Mouse (Mus musculus) bone marrow macrophage, adult 2 months (primary cell): ENCODE measurements around the gene Sorcs3. TPM values are rescaled to one million over a fixed set of nuclear protein-coding genes. Genes with fewer than 3 reads are reported as not detected.

ENCODE experiments used
- H3K27ac ChIP-seq: 2 replicates; pipeline ENCODE4 v1.5.1; 2012; ENCODE audit warnings: low read depth, low read length; ENCODE audit not compliant: insufficient read depth
- H3K4me1 ChIP-seq: 2 replicates; pipeline ENCODE4 v1.6.1; 2012; ENCODE audit warnings: low read length; ENCODE audit not compliant: control insufficient read depth, insufficient read depth
- H3K4me3 ChIP-seq: 2 replicates; pipeline ENCODE4 v1.5.1; 2012; ENCODE audit warnings: mild to moderate bottlenecking, low read length, moderate library complexity; ENCODE audit not compliant: insufficient read depth
- CTCF ChIP-seq: IDR thresholded peaks from 2 replicates; pipeline ENCODE4 v1.5.1; 2012; ENCODE audit warnings: low read depth, mild to moderate bottlenecking, low read length, moderate library complexity
- POLR2A ChIP-seq: IDR thresholded peaks from 2 replicates; pipeline ENCODE4 v1.6.1; 2012; ENCODE audit warnings: mild to moderate bottlenecking, low read depth, low read length, borderline replicate concordance
- polyA plus RNA-seq: library from polyadenylated mRNA; stranded (reverse); fragments of >200 nt; gene quantifications from 2 replicates; pipeline ENCODE4 v1.2.4, GENCODE M21; 2012; ENCODE audit not compliant: missing spikeins, insufficient read depth, insufficient read length

Gene Sorcs3
- polyA plus RNA-seq, 1 experiment: not detected

DNA sequence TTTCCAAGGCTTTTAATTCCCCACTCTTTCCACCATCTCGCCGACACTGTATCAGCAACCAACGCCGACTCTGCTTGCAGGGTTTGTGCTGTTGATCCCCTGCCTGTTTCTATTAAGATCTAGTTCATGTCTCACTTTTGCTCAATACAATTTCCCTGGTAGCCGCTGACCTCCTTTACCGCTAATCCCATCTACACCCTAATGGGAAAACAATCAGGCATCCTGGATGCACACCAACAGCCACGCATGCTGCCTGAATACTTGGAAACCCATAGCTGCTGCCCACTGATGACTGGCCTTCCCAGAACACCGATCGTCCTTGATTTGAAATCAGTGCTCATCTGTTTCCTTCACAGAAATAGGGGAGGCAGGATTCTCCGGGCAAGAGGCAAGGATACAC, 525.9 kb downstream of the Sorcs3 start:
- H3K27ac ChIP-seq: no peak overlapping the region
- no peaks in the 10 kb centered on the region for H3K4me1 ChIP-seq

DNA sequence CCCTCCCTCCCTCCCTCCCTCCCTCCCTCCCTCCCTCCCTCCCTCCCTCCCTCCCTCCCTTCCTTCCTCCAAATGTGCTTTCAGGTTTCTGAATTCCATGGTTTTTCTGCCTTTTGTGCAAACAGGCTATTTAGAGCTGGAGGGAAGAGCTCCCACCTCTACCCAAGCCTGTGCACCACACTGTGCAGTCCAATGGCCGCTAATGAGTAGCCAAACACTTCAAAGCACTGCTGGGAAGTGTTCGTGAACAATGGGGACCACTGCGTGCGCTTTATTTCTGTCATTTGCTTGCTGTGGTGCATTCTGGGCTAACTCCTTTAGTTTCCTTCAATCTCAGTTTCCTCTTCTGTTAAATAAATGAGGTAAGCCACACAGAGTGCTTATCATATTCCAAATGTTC, 528.5 kb downstream of the Sorcs3 start:
- Histone ChIP-seq H3K4me1 (no peaks in the 10 kb centered on the region), H3K27ac (no peak overlapping the region), H3K4me3 (no peak overlapping the region)
- TF ChIP-seq CTCF: no peak
- TF ChIP-seq POLR2A: no peak

More for the DNA sequence above, 525.9 kb downstream of the Sorcs3 start:
- no peak overlapping the region for H3K4me3 ChIP-seq
- TF ChIP-seq POLR2A: no peak
- TF ChIP-seq CTCF: no peak

DNA sequence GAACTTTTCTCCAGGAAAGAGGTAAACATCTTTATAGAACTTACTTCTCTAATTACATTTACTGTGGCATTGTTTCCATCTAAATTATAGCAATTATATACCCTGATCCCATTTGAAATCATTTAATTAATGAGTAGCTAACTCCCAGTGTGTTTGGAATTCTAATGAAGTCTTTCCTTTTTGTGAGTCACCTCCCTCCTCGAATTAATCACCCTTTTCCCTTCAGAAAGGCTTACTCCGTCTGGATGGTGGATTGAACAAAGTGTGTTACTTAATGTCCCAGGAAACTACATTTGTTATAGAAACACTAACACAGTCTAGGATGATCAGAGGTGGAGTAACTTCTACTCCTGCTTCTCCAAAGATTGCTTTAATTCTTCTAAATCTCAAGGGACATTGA, 531.7 kb downstream of the Sorcs3 start:
- no peaks in the 10 kb centered on the region for H3K4me1 ChIP-seq
- no peak overlapping the region for H3K4me3 ChIP-seq
- H3K27ac ChIP-seq: no peak overlapping the region
- no peak for TF ChIP-seq CTCF
- no peak for TF ChIP-seq POLR2A

DNA sequence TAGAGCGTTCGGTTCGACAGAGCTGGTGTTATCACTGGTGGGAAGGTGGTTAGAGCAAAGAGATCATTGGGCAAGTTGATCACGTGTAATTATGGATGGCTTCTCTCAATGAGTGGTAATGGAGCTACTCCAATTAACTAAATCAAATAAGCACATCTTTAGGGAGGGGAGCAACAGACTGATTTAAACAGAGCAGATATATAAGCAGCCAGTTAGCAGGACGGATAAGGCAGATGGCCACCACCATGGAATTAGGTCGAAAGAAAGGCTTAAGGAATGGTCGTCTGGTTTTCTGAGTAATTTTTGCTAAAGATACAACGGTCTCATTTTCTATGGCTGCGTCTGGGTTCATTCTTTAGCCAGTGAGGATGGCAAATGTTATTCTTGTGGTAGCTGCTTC, 549.3 kb downstream of the Sorcs3 start:
- Histone ChIP-seq H3K4me1 (no peaks in the 10 kb centered on the region), H3K4me3 (no peak overlapping the region), H3K27ac (no peak overlapping the region)
- no peak for TF ChIP-seq CTCF
- TF ChIP-seq POLR2A: no peak

DNA sequence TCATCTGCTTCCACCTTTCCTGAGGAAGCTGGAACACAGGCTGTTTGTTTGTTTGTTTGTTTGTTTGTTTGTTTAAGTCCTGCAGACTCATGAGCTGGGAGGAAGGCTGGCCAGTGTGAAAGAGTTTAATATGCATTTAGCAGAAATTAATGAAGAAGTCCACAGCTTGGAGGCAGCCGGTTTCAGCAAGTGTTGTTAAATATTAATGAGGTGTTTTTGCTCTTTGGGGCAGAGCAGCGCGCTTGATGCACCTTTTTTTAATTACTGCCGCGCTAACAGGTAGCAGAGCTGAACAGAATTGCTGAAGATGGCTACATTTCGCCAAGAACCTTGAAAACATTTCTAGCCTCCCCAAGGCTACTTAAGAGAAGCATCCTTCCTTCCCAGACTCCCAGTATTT, 551.0 kb downstream of the Sorcs3 start:
- H3K4me1 ChIP-seq: no peaks in the 10 kb centered on the region
- no peak overlapping the region for H3K27ac ChIP-seq
- TF ChIP-seq CTCF (no peak), POLR2A (no peak)
- H3K4me3 ChIP-seq: no peak overlapping the region

DNA sequence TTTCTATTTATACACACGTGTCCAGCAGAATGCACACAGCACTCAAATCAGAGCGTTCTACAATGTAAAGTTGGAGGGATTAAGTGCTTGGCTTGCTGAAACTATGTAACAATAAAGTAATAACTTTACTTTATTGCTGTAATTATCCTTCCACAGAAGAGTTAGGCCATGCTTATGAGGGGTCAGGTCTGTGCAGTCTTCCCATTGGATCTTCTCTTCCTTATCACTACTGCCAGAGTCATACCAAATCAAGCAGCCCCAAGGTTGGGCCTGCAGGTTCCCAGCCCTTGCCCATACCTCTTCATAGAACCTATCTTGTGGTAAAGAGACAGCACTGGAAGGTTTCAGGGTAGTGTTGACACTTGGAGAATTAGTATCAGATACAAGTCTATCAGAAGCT, 560.7 kb downstream of the Sorcs3 start:
- Histone ChIP-seq H3K4me3 (no peak overlapping the region), H3K4me1 (no peaks in the 10 kb centered on the region), H3K27ac (no peak overlapping the region)
- TF ChIP-seq POLR2A (no peak), CTCF (no peak)

DNA sequence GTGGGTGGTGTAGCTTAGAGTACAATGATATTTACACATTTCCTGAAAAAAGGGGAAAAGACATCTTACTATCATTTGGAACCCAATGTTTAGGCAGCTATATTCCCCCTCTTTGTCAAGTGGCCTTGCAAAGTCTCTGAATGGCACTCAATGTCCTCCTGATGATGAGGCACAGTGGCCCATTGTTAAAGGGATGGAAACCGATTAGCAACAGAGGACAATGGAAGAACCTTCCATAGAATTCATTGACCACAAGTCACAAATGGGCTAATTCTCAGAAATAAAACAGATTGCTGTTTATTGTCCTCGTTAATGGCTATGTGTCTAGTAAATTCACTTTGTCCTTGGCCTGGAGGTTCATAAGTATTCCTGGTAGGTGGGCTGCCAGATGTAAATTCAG, 565.7 kb downstream of the Sorcs3 start:
- no peak overlapping the region for H3K4me3 ChIP-seq
- no peaks in the 10 kb centered on the region for H3K4me1 ChIP-seq
- TF ChIP-seq POLR2A: no peak
- no peak for TF ChIP-seq CTCF
- H3K27ac ChIP-seq: no peak overlapping the region

DNA sequence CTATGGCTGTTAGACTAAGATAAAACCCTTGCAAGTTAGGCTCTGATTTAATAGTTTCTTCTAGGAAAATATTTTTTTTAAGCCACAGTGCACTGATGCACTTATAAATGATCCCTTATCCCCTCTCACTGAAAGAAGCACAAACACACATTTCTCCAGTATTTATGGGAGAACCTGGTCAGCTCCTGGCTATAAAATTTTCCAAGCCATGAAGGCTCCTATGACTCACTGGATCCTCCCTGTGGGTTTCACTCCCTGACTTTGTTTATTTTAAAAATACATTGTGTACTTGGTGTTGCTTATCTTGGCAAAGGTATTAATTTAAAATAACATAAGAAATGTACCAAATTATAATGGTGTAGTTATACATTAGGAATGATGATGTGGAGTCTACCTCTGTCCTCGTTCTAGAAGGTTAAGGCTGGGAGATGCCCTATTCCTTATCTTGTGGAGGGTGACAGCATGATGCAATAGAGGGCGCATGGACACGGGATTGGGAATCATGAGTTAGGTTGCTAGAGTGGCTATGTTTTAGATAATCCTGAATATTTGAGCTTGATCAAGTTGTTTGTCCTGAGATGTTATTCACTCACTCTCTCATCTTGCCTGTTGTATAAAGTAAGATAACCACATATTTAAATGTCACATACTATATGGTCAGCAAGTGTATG, 573.4 kb downstream of the Sorcs3 start:
- no peak overlapping the region for H3K27ac ChIP-seq
- no peak for TF ChIP-seq POLR2A
- no peak for TF ChIP-seq CTCF

DNA sequence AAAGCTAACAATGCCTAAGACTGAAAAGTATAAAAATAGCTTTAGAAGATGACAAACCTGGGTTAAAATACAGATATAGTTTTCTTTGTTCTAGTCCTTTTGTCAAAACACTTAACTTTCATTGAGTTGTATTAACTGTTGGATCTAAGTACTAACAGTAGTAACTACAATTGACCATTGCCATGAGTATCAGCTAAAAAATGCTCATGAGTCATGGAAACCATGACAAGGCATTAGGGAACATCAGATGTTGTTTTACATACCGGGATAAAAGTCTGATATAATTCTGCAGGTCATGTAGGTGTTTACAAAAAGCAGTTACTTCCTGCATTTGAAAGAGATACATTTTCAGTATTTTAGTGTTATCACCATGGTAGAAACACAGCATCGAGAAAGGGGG, 575.0 kb downstream of the Sorcs3 start:
- no peak overlapping the region for H3K27ac ChIP-seq
- TF ChIP-seq POLR2A (no peak), CTCF (no peak)
- no peak overlapping the region for H3K4me3 ChIP-seq
- H3K4me1 ChIP-seq: no peaks in the 10 kb centered on the region

More for the DNA sequence above, 573.4 kb downstream of the Sorcs3 start:
- Histone ChIP-seq H3K4me1 (no peaks in the 10 kb centered on the region), H3K4me3 (no peak overlapping the region)

DNA sequence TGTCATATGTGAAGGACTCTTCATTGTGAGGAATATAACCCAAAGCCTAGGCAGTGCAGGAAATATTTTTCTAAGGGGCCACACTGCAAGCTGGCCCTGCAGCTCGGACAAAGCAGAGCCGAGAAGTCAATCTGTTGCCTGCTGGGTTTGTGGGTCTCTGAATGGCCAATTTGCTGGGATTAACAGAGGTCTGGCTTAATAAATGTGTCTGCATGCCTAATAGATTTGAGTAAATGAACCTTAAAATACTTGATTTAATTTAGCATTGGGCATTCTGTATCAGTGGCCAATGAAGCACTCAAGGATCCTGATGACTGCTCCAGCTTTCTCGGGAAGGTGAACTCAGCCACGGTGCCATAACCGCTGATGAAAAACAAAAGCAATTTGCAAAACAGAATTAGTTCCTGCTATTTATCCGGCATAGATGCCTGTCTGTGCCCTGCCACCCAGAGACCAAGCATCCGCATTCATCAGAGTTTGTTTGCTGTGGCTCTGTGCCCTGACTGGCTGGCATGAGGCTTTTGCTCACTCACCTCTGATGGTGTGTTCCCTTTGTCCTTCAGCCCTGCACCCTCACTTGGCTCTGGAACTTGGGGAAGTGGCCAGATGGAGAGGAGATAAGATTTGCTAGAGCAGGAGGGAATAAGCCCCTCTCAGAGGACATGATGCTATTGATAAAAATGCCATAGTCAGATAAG, 576.3 kb downstream of the Sorcs3 start:
- no peak overlapping the region for H3K27ac ChIP-seq
- no peaks in the 10 kb centered on the region for H3K4me1 ChIP-seq
- no peak overlapping the region for H3K4me3 ChIP-seq
- TF ChIP-seq CTCF: no peak
- TF ChIP-seq POLR2A: no peak

DNA sequence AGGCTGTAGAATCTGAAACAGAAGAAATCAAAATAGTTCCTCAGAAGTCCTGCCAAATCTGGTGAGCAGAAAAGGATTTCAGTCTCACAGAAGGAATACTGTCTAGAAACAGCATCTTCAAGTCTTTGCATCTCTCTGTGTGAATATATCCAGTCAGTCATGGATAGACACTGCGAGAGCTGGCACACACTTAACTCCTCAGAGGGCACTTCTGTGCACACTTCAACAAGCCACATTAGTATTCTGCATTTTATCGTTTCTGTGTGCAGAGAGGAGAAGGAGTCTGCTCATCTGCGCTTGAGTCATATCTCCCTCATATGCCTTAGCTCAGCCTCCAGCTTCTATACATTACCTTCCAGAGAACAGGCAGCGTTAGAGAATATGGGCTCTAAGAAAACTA, 581.4 kb downstream of the Sorcs3 start:
- Histone ChIP-seq H3K4me1 (no peaks in the 10 kb centered on the region), H3K4me3 (no peak overlapping the region), H3K27ac (no peak overlapping the region)
- TF ChIP-seq CTCF (no peak), POLR2A (no peak)
